ENCODE assay signal across 23 mouse cellular contexts in the genomic region with DNA sequence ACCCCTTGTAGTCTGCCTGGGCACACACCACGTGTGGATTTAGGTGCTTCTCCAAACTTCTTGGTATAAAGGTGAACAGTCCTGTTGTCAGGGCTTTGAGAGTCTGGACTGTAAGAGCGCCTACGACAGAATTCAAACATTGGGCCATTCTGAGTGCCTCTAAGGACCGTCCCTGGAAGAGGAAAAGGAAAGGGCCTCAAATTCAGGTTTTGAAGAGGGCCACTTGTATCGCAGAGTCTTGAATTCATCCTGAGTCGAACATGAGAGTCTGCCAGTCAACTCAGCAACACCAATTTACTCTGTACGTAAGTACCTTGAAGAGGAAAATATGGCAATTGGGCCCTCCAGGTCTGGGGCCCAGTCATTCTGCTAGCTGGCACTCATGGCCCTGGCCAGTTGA. TPM values are rescaled to one million over a fixed set of nuclear protein-coding genes. Genes with fewer than 3 reads are reported as not detected.
DNase-seq lines count a peak whose midpoint lies in the region; ATAC-seq and TF ChIP-seq lines count a peak whose summit lies in the region.
"Had no signal": no experiment of that assay in that cellular context is flagged by ENCODE, and none has a peak within 500 bp of the region (broad histone marks: within the 10 kb centered on the region; RNA-seq: fewer than 3 reads in every experiment).

No protein-coding gene starts in this region.

- no peak for TF ChIP-seq CTCF in lung, embryonic 14.5 days (IDR thresholded peaks at IDR 0.05; ENCODE audit: low read depth)

- no peak overlapping the region for H3K4me3 ChIP-seq in lung, embryonic 14.5 days (ENCODE audit: low read depth, low read length)
- no peak overlapping the region for H3K4me3 ChIP-seq in forebrain, embryonic 11.5 days (ENCODE audit: low read depth, low read length)
- H3K4me3 ChIP-seq: embryonic facial prominence, embryonic 12.5 days; heart, embryonic 10.5 days; hindbrain, embryonic 13.5 days had no signal

- WGBS in lung, embryonic 14.5 days = 63% methylated on average over 7 of the region's 7 CpGs
- WGBS in forebrain, embryonic 11.5 days = 88% methylated on average over 7 of the region's 7 CpGs

- peak; percentile 58 to 75 for DNase-seq in lung, adult 18-20 months
- peak; percentile 43 for DNase-seq in lung, embryonic 14.5 days
- DNase-seq in lung, postnatal 10 days = peak; percentile 60
- DNase-seq in lung, postnatal 4 days = peak; percentile 42 to 53
- DNase-seq in forebrain, embryonic 11.5 days (ENCODE audit: low spot score) = no peak
- DNase-seq in left cerebral cortex, adult 8-10 months (ENCODE audit: low spot score in 2 of 2) = no peak
- DNase-seq: adrenal gland, postnatal 14 days; cerebellum, adult 11-12 months; cerebellum, adult 9-10 months; embryo, embryonic 11 days; gastrocnemius, postnatal 10 days; heart, adult 18-20 months; heart, postnatal 10 days had no signal

- H3K36me3 ChIP-seq in lung, embryonic 14.5 days (ENCODE audit: insufficient read depth) = no peaks in the 10 kb centered on the region
- H3K36me3 ChIP-seq in forebrain, embryonic 11.5 days (ENCODE audit: control insufficient read depth, insufficient read depth, low read length) = no peaks in the 10 kb centered on the region
- H3K36me3 ChIP-seq: embryonic facial prominence, embryonic 12.5 days; heart, embryonic 10.5 days; hindbrain, embryonic 13.5 days had no signal

- H3K9me3 ChIP-seq in lung, embryonic 14.5 days (ENCODE audit: low read depth, low read length) = no peaks in the 10 kb centered on the region
- H3K9me3 ChIP-seq in forebrain, embryonic 11.5 days (ENCODE audit: control insufficient read depth, low read length) = no peaks in the 10 kb centered on the region
- H3K9me3 ChIP-seq: embryonic facial prominence, embryonic 12.5 days; heart, embryonic 10.5 days; hindbrain, embryonic 13.5 days had no signal

- H3K4me1 ChIP-seq in lung, embryonic 14.5 days (ENCODE audit: insufficient read depth) = no peaks in the 10 kb centered on the region
- H3K4me1 ChIP-seq in forebrain, embryonic 11.5 days (replicated peaks; ENCODE audit: control insufficient read depth, insufficient read depth, low read length) = no peaks in the 10 kb centered on the region
- H3K4me1 ChIP-seq: embryonic facial prominence, embryonic 12.5 days; heart, embryonic 10.5 days; hindbrain, embryonic 13.5 days had no signal

- no peak overlapping the region for H3K27ac ChIP-seq in lung, embryonic 14.5 days (ENCODE audit: low read depth)
- H3K27ac ChIP-seq in forebrain, embryonic 11.5 days (ENCODE audit: low read depth, low read length) = no peak overlapping the region
- H3K27ac ChIP-seq: embryonic facial prominence, embryonic 12.5 days; heart, embryonic 10.5 days; hindbrain, embryonic 13.5 days; hindbrain, postnatal 0 days had no signal

- no peak overlapping the region for H3K4me2 ChIP-seq in lung, embryonic 14.5 days
- H3K4me2 ChIP-seq in forebrain, embryonic 11.5 days (ENCODE audit: low read depth, low read length, severe bottlenecking) = no peak overlapping the region
- H3K4me2 ChIP-seq: embryonic facial prominence, embryonic 12.5 days; hindbrain, embryonic 13.5 days had no signal

- no peak overlapping the region for H3K9ac ChIP-seq in lung, embryonic 14.5 days
- no peak overlapping the region for H3K9ac ChIP-seq in forebrain, embryonic 11.5 days (ENCODE audit: low read length)
- H3K9ac ChIP-seq: embryonic facial prominence, embryonic 12.5 days; hindbrain, embryonic 13.5 days had no signal

- H3K27me3 ChIP-seq in lung, embryonic 14.5 days (ENCODE audit: insufficient read depth, low read length) = no peaks in the 10 kb centered on the region
- H3K27me3 ChIP-seq in forebrain, embryonic 11.5 days (ENCODE audit: control insufficient read depth, insufficient read depth, low read length) = no peaks in the 10 kb centered on the region
- H3K27me3 ChIP-seq: CH12.LX; embryonic facial prominence, embryonic 12.5 days; hindbrain, embryonic 13.5 days had no signal

- ATAC-seq in lung, embryonic 14.5 days (ENCODE audit: insufficient read depth) = peak; percentile 70; the same call in 1 of the 2 replicates
- no peak for ATAC-seq in forebrain, embryonic 11.5 days (replicated peaks; ENCODE audit: low FRiP score)
- ATAC-seq: activated CD4-positive, CD25-positive, alpha-beta regulatory T cell, adult 4 months; forebrain, embryonic 14.5 days; hindbrain, postnatal 0 days; Patski had no signal

RNA-seq across cellular contexts. Expression of a gene that starts 6.7 kb away (rescaled TPM):
- 19.7 and 22.1 TPM in 2 replicates for polyA plus RNA-seq in lung, embryonic 14.5 days (2014; fragmentation: Nextera tagmentation; extraction: Ambion mirVana)
- polyA plus RNA-seq in forebrain, embryonic 11.5 days (2014; fragmentation: Nextera tagmentation; extraction: Ambion mirVana) = 23.2 and 25.1 TPM in 2 replicates
- total RNA-seq in left cerebral cortex, adult 8-10 months (2022) = 100 to 1,000 TPM in 3 of 4 experiments, 10 to 100 TPM in 1; 97.6 to 110 (median 106) TPM

RNA-seq across cellular contexts. Expression of a gene that starts 27.5 kb away (rescaled TPM):
- 0.96 and 1.7 TPM in 2 replicates for polyA plus RNA-seq in lung, embryonic 14.5 days (2014; fragmentation: Nextera tagmentation; extraction: Ambion mirVana)
- 20.2 and 23.8 TPM in 2 replicates for polyA plus RNA-seq in forebrain, embryonic 11.5 days (2014; fragmentation: Nextera tagmentation; extraction: Ambion mirVana)
- 100 to 1,000 TPM; 574 to 680 (median 623) TPM for total RNA-seq in left cerebral cortex, adult 8-10 months (2022)
- total RNA-seq: common myeloid progenitor, adult 5-6 weeks; hematopoietic stem cell, adult 5-6 weeks had no signal
- polyA plus RNA-seq: Patski had no signal

Comparison
In these comparisons a context has a peak if more than half of its experiments do, and no peak if none do; other contexts are left out.
1. DNase-seq: peak in lung, adult 18-20 months (2 of 2), lung, embryonic 14.5 days (single experiment), lung, postnatal 10 days (single experiment) and lung, postnatal 4 days (2 of 2); none in forebrain, embryonic 11.5 days (single experiment) and left cerebral cortex, adult 8-10 months (0 of 2).